Mouse (Mus musculus) heart, embryonic 11.5 days (tissue): Measurements from ENCODE around the gene Edem1. TPM values are rescaled to one million over a fixed set of nuclear protein-coding genes. Genes with fewer than 3 reads are reported as not detected.

Source experiments
- ATAC-seq: fragments of 200-750 bp; cut with Nextera tagmentation; replicated peaks from 2 replicates; pipeline ENCODE4 v1.8.0; 2017; ENCODE audit warnings: moderate library complexity; ENCODE audit not compliant: insufficient number of reproducible peaks, low FRiP score, low TSS enrichment
- H3K27ac ChIP-seq: fragments of 300-500 bp; sonication (generic); 2 replicates; pipeline ENCODE4 v1.5.1; 2014; ENCODE audit warnings: mild to moderate bottlenecking, low read depth, low read length
- H3K27me3 ChIP-seq: fragments of 300-500 bp; sonication (generic); 2 replicates; pipeline ENCODE4 v1.6.1; 2014; ENCODE audit warnings: mild to moderate bottlenecking, low read length, mixed read lengths; ENCODE audit not compliant: control insufficient read depth, insufficient read depth
- H3K36me3 ChIP-seq: fragments of 300-500 bp; sonication (generic); 2 replicates; pipeline ENCODE4 v1.6.1; 2014; ENCODE audit warnings: mild to moderate bottlenecking, low read length, moderate library complexity, mixed read lengths; ENCODE audit not compliant: control insufficient read depth, insufficient read depth
- H3K4me1 ChIP-seq: fragments of 300-500 bp; sonication (generic); 2 replicates; pipeline ENCODE4 v1.6.1; 2014; ENCODE audit warnings: low read length; ENCODE audit not compliant: control insufficient read depth, insufficient read depth
- H3K4me2 ChIP-seq: fragments of 300-500 bp; sonication (generic); 2 replicates; pipeline ENCODE4 v1.6.1; 2014; ENCODE audit warnings: mild to moderate bottlenecking, moderate library complexity
- H3K4me3 ChIP-seq: fragments of 300-500 bp; sonication (generic); 2 replicates; pipeline ENCODE4 v1.5.1; 2014; ENCODE audit warnings: low read depth, low read length
- H3K9ac ChIP-seq: fragments of 300-500 bp; sonication (generic); 2 replicates; pipeline ENCODE4 v1.6.1; 2014; ENCODE audit warnings: mild to moderate bottlenecking, low read depth, low read length, moderate library complexity
- H3K9me3 ChIP-seq: fragments of 300-500 bp; sonication (generic); replicated peaks from 2 replicates; pipeline ENCODE4 v1.6.1; 2016; ENCODE audit warnings: low read length; ENCODE audit not compliant: control insufficient read depth
- WGBS: fragments of 180-500 bp; shearing (Covaris S2); extraction: QIAGEN DNeasy Blood & Tissue Kit; methylation state at CpG from one replicate; pipeline ENCODE4 v1.1.7; 2014; ENCODE audit not compliant: insufficient replicate concordance; 5-methylcytosine and 5-hydroxymethylcytosine counted together
- polyA plus RNA-seq: library from polyadenylated mRNA; unstranded; fragments of >200 nt; fragmentation: Nextera tagmentation; extraction: Ambion mirVana; gene quantifications from 2 replicates; pipeline ENCODE4 v1.2.1, GENCODE M21; 2014

Edem1 gene
- polyA plus RNA-seq, 1 experiment from 2014 or later = 18.6 TPM

DNA sequence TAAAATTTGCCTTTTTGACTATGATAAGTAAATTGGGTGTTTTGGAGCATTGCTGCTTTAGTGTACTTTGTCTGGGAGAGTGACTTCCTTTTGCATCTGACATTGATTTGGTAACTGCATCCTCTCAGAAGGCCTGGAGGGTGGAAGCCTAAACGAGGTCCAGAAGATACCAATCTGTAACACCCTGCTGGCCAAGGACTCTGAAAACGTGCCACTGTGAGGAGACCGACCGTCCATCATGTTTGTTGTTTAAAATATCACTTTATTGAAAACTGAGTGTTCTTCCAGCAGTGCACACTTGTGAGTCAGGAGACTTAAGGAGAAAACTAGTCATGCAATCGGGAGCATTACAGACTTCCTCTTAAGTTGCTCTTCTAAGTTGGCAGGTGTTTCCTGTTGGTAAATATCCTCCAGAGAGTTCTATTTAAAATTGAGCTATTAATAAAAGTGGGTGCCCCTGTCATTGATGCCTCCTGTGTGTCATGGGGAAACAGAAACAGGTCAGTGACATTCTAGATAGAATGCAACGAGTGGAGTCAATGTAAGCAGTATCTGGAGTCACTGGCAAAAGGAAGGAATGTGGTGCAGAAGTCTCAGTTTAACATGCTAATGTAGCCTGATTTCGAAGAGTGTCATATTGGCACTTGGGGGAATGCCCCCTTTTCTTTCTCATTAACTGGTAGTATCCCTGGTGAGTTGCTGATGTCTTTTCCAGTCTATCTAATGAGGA, 3.5 kb upstream of the Edem1 start:
- 63% methylated on average over 7 of the region's 7 CpGs for WGBS
- H3K36me3 ChIP-seq = no peaks in the 10 kb centered on the region
- H3K9ac ChIP-seq = no peak overlapping the region
- H3K9me3 ChIP-seq = no peaks in the 10 kb centered on the region
- no peak overlapping the region for H3K27ac ChIP-seq
- no peak for ATAC-seq
- H3K4me3 ChIP-seq = no peak overlapping the region
- H3K4me1 ChIP-seq = peaks cover 11% of the 10 kb centered on the region
- H3K27me3 ChIP-seq = no peaks in the 10 kb centered on the region
- no peak overlapping the region for H3K4me2 ChIP-seq

DNA sequence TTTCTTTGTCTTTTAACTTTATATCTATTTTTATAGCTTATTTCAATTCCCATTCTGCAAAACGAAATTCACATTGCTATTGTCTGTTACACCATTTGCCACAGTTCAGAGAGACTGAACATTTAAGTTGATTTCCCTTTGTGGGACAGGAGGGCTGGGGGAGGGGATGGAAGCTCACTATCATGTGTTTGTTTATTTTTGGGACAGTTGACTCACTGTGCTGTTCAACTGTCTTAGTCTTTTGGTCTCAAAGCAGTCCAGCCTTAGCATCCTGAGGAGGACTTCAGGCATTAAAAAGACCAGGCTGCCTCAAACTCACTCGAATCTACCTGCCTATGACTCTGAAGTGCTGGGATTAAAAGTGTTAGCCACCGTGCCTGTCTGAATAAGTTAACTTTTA, 2.4 kb upstream of the Edem1 start:
- no peak overlapping the region for H3K4me2 ChIP-seq
- H3K9ac ChIP-seq = no peak overlapping the region
- H3K27me3 ChIP-seq = no peaks in the 10 kb centered on the region
- no peak for ATAC-seq
- no peaks in the 10 kb centered on the region for H3K36me3 ChIP-seq
- peaks cover 14% of the 10 kb centered on the region for H3K4me1 ChIP-seq
- H3K27ac ChIP-seq = no peak overlapping the region
- no peaks in the 10 kb centered on the region for H3K9me3 ChIP-seq
- no peak overlapping the region for H3K4me3 ChIP-seq
- 78% methylated on average over 3 of the region's 3 CpGs for WGBS

DNA sequence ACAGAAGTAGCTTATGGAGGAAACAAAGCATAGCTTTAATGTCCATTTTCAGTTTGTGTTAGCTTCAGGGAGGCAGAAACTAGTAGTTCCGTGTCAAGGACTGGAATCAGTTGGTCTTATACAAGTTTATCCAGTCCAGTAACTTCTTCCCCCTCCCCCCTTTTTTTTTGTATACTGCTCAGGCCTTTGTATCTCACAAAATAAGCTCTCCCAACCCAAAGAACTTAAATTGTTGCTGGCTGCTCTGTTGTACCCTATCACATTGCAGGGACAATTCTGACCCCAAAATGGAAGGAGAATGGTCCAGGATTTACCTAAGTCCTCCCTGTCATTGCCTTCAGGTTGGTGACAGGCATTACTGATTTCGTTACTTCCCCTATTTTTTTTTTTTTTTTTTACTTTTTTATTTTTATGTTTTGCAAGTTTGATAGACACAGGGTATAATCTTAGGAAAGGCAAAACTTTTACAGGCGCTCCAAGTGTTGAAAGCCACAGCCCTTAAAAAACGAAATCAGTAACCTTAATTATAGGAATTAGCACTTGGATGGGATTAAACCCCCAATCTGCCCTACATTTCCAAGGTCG, 1.0 kb upstream of the Edem1 start:
- Histone ChIP-seq H3K36me3 (no peaks in the 10 kb centered on the region), H3K4me2 (peak overlapping the region; percentile 93), H3K4me1 (peaks cover 14% of the 10 kb centered on the region), H3K4me3 (peak overlapping the region; percentile 96), H3K9ac (peak overlapping the region; percentile 64; the same call in 1 of the 2 replicates), H3K9me3 (no peaks in the 10 kb centered on the region), H3K27ac (no peak overlapping the region), H3K27me3 (no peaks in the 10 kb centered on the region)
- no peak for ATAC-seq
- WGBS = 21% methylated on average over 5 of the region's 5 CpGs

DNA sequence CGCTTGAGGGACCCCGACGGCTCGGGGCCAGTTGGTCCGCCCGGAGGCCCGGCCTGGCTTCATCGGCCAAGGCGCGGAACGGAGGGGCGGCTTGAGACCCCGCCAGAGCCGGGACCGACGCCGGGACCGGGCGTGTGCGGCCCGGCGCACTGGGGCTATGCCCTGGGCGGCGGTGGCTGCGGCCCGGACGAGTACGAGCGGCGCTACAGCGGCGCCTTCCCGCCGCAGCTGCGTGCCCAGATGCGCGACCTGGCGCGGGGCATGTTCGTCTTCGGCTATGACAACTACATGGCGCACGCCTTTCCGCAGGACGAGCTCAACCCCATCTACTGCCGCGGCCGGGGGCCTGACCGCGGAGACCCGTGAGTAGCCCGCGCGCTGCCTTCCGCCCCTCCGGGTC, 431 bp downstream of the Edem1 start:
- WGBS = 1% methylated on average over 52 of the region's 56 CpGs
- peak; percentile 35 for ATAC-seq
- no peaks in the 10 kb centered on the region for H3K36me3 ChIP-seq

DNA sequence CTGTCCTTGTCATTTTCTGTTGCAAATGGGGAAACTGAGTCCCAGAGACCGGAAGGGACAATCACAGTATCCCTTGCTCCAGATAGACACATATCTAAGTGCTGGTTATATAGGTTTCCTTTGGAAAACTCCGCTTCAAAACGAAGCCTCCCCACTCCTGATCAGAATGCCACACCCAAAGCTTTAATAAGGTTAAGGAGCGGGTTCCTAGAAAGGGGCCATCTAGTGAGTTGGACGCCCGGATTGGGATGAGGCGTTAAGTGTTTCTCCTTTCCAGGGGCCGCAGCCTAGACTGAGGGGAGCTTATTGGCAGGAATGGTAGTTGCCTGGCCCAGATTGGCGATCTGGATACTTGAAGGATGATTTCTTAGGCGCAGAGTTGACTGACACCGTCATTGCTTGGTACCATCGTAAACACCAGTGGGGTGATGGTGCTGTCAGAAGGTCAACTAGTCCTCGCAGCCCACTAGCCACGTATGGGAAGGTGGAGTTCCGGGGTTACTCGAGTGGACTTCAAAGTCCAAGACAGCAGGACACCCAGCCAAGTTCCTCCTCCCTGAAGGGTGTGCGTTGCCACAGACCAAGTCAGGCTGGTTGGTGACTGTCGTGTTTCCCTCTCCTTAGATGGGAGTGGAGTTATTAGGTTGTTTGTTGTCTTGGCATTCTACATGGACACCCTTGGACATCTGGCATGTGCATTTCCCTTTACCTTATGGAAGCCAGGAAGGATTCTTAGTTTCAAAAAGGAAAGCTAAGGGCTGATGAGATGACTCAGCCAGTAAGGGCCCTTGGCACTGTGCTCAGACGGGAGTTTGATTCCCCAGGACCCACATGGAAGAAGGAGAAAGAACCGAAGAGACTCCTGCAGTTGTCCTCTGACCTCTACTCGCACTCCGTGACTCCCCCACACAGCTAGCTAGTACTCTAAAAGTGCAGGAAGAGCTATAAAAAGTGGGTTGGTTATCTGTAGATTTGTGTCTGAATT, 1.2 kb downstream of the Edem1 start:
- Histone ChIP-seq H3K4me2 (peak overlapping the region; percentile 93), H3K27ac (peak overlapping the region; percentile 83; the same call in 1 of the 2 replicates), H3K4me3 (peak overlapping the region; percentile 96), H3K9me3 (no peaks in the 10 kb centered on the region), H3K27me3 (no peaks in the 10 kb centered on the region), H3K9ac (peak overlapping the region; percentile 93), H3K36me3 (no peaks in the 10 kb centered on the region), H3K4me1 (peaks cover 14% of the 10 kb centered on the region)
- 21% methylated on average over 22 of the region's 22 CpGs for WGBS
- no peak for ATAC-seq

More for the DNA sequence above, 431 bp downstream of the Edem1 start:
- H3K4me2 ChIP-seq = peak overlapping the region; percentile 93
- no peaks in the 10 kb centered on the region for H3K9me3 ChIP-seq
- peak overlapping the region; percentile 96 for H3K4me3 ChIP-seq
- peak overlapping the region; percentile 83 for H3K27ac ChIP-seq
- H3K4me1 ChIP-seq = peaks cover 14% of the 10 kb centered on the region
- no peaks in the 10 kb centered on the region for H3K27me3 ChIP-seq
- peak overlapping the region; percentile 93 for H3K9ac ChIP-seq

DNA sequence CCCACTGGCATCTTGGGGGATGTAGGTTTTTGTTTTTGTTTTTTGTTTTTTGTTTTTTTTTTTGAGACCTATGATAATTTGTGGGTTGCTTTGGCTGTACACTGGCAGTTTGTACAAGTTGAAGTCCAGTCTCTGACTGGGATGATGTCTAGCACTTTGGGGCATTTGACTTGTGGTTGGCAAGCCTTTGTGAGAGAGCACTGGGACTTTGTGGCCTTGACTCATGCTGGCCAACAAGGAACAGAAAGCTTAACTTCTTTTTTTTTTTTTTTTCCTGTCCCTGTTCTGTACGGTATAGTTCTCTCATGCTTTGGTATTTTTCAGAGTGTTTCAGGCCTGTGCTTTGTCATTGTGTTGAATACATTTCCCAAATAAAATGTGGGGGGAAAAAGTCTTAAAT, 3.7 kb downstream of the Edem1 start:
- WGBS = 52% methylated on average over 1 of the region's 1 CpGs
- Histone ChIP-seq H3K27ac (no peak overlapping the region), H3K4me3 (no peak overlapping the region), H3K4me1 (peaks cover 12% of the 10 kb centered on the region), H3K27me3 (no peaks in the 10 kb centered on the region), H3K4me2 (no peak overlapping the region), H3K36me3 (no peaks in the 10 kb centered on the region), H3K9me3 (no peaks in the 10 kb centered on the region), H3K9ac (no peak overlapping the region)
- no peak for ATAC-seq

DNA sequence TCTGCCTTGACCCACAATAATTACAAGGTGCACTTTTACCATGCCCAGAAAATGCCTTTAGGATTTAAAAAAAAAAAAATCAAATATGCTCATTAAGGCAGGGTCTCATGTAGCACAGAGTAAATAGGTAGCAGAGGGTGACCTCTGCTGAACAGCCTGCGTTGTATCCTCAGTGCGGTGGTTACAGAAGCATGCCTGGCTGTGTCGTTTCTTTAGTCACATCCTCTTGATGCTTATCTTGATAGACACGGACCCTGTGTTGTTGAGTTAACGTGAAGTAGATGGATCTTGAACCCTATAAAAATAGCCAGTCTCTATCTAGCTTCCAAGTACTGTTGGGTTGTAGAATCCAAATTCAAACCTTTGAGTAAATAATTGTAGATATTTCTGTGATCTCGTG, 4.5 kb downstream of the Edem1 start:
- Histone ChIP-seq H3K4me1 (peaks cover 9% of the 10 kb centered on the region), H3K9me3 (no peaks in the 10 kb centered on the region), H3K4me2 (no peak overlapping the region), H3K36me3 (no peaks in the 10 kb centered on the region), H3K4me3 (no peak overlapping the region), H3K27me3 (no peaks in the 10 kb centered on the region), H3K9ac (no peak overlapping the region), H3K27ac (no peak overlapping the region)
- WGBS = 55% methylated on average over 6 of the region's 6 CpGs
- no peak for ATAC-seq

DNA sequence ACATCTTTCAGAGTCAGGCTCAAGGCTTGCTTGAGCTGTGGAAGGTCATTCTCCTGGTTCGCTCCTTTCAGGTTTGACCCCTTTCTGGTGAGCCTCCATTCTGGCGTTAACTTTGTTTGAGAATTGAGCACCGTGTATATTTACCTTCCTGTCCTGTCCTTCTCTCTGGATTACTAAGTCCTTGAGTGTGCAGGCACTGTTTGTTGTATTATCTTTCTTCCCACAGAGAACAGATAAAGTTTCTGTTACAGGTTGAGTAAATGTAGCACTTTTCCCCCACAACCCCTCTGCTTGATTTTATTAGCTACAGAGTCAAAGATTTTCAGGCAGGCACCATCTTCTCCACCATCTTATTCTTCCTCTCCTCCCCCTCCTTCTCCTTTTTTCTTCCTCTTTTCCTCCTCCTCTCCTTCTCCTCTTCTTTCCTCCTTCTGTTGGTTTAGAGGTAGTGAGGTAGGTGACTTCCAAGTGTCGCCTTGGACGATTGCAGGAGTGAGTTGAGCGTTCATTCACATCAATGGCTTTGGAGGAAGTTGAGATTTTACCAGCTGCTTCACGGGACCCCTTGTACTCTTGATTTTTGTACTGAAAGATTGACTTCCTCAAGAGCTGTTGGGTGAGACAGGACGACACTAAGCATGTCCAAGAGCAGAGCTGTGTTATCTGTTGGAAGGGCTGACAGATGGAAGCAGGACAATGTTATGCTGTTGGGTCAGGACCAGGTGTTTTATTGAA, 5.7 kb downstream of the Edem1 start:
- WGBS = 61% methylated on average over 8 of the region's 8 CpGs
- Histone ChIP-seq H3K9ac (no peak overlapping the region), H3K27me3 (no peaks in the 10 kb centered on the region), H3K4me1 (peaks cover 9% of the 10 kb centered on the region), H3K27ac (no peak overlapping the region), H3K36me3 (no peaks in the 10 kb centered on the region), H3K4me3 (no peak overlapping the region), H3K9me3 (no peaks in the 10 kb centered on the region), H3K4me2 (no peak overlapping the region)
- no peak for ATAC-seq
